Mouse (Mus musculus) heart, embryonic 12.5 days (tissue): Measurements from ENCODE around the gene Pgm2. TPM values are rescaled to one million over a fixed set of nuclear protein-coding genes. Genes with fewer than 3 reads are reported as not detected.

Experiments used
- ATAC-seq: fragments of 200-750 bp; cut with Nextera tagmentation; 2 replicates; pipeline ENCODE4 v1.8.0; 2017; ENCODE audit warnings: moderate TSS enrichment, moderate library complexity; ENCODE audit not compliant: insufficient number of reproducible peaks, low FRiP score
- H3K27ac ChIP-seq: fragments of 300-500 bp; sonication (generic); 2 replicates; pipeline ENCODE4 v1.5.1; 2016; ENCODE audit warnings: mild to moderate bottlenecking, moderate library complexity; ENCODE audit not compliant: poor library complexity, severe bottlenecking
- H3K27me3 ChIP-seq: fragments of 300-500 bp; sonication (generic); replicated peaks from 2 replicates; pipeline ENCODE4 v1.6.1; 2016; ENCODE audit warnings: mild to moderate bottlenecking, moderate library complexity
- H3K36me3 ChIP-seq: fragments of 300-500 bp; sonication (generic); 2 replicates; pipeline ENCODE4 v1.6.1; 2016; ENCODE audit warnings: mild to moderate bottlenecking, moderate library complexity
- H3K4me1 ChIP-seq: fragments of 300-500 bp; sonication (generic); replicated peaks from 2 replicates; pipeline ENCODE4 v1.6.1; 2016; ENCODE audit warnings: mild to moderate bottlenecking
- H3K4me2 ChIP-seq: fragments of 300-500 bp; sonication (generic); 2 replicates; pipeline ENCODE4 v1.6.1; 2016; ENCODE audit warnings: mild to moderate bottlenecking, moderate library complexity
- H3K4me3 ChIP-seq: fragments of 300-500 bp; sonication (generic); 2 replicates; pipeline ENCODE4 v1.5.1; 2016; ENCODE audit warnings: mild to moderate bottlenecking
- H3K9ac ChIP-seq: fragments of 300-500 bp; sonication (generic); 2 replicates; pipeline ENCODE4 v1.6.1; 2016; ENCODE audit warnings: mild to moderate bottlenecking, moderate library complexity
- H3K9me3 ChIP-seq: fragments of 300-500 bp; sonication (generic); replicated peaks from 2 replicates; pipeline ENCODE4 v1.6.1; 2016; ENCODE audit warnings: mild to moderate bottlenecking, moderate library complexity
- WGBS: fragments of 180-500 bp; shearing (Covaris S2); methylation state at CpG from one replicate; pipeline ENCODE4 v1.1.7; 2016; 5-methylcytosine and 5-hydroxymethylcytosine counted together
- polyA plus RNA-seq: library from polyadenylated mRNA; unstranded; fragments of >200 nt; fragmentation: Nextera tagmentation; extraction: Ambion mirVana; gene quantifications from 2 replicates; pipeline ENCODE4 v1.2.1, GENCODE M21; 2016

Pgm2 gene
- polyA plus RNA-seq, 1 experiment from 2014 or later, result 20.7 TPM

GRCm38 (mm10) chr5:64160705-64161391 is 68.1 kb downstream of the Pgm2 start:
- Histone ChIP-seq H3K36me3 (no peaks in the 10 kb centered on the region), H3K27ac (no peak overlapping the region), H3K4me1 (peaks cover 41% of the 10 kb centered on the region), H3K4me3 (peak overlapping the region; percentile 77), H3K9ac (peak overlapping the region; percentile 83), H3K4me2 (peak overlapping the region; percentile 99), H3K27me3 (0 out of 2 replicates have a peak, but pooled peaks cover 4% of the 10 kb centered on the region), H3K9me3 (no peaks in the 10 kb centered on the region)
- ATAC-seq, result peak; percentile 3; the same call in 1 of the 2 replicates
- under 1% methylated on average over 23 of the region's 23 CpGs for whole genome bisulfite sequencing

GRCm38 (mm10) chr5:64161917-64162316 is 69.2 kb downstream of the Pgm2 start:
- Histone ChIP-seq H3K4me3 (no peak overlapping the region), H3K27ac (no peak overlapping the region), H3K4me1 (peaks cover 32% of the 10 kb centered on the region), H3K27me3 (0 out of 2 replicates have a peak, but pooled peaks cover 4% of the 10 kb centered on the region), H3K9me3 (no peaks in the 10 kb centered on the region), H3K36me3 (no peaks in the 10 kb centered on the region), H3K9ac (no peak overlapping the region), H3K4me2 (peak overlapping the region; percentile 99)
- ATAC-seq, result no peak
- WGBS, result 35% methylated on average over 3 of the region's 3 CpGs

DNA sequence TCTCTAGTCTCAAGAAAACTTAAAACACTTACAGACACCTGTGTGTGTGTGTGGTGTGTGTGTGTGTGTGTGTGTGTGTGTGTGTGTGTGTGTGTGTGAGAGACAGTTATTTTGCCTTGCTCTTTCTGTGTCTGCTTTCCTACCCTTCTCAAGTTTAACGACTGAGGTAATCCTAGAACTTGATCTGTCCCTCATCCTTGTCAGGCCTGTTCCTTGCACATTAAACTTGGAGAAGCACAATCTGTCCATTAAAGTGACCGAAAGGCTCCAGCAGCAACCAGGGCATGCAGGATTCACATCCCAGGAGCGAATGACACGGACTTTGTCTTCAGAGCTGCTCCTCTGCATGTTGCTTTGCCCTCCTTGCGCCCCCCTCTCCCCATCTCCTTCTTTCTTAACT is 69.8 kb downstream of the Pgm2 start:
- H3K9me3 ChIP-seq, result no peaks in the 10 kb centered on the region
- no peaks in the 10 kb centered on the region for H3K36me3 ChIP-seq
- H3K27me3 ChIP-seq, result 0 out of 2 replicates have a peak, but pooled peaks cover 4% of the 10 kb centered on the region
- ATAC-seq, result no peak
- H3K27ac ChIP-seq, result no peak overlapping the region
- 86% methylated on average over 5 of the region's 5 CpGs for WGBS
- no peak overlapping the region for H3K9ac ChIP-seq
- no peak overlapping the region for H3K4me3 ChIP-seq
- no peak overlapping the region for H3K4me2 ChIP-seq
- peaks cover 28% of the 10 kb centered on the region for H3K4me1 ChIP-seq

DNA sequence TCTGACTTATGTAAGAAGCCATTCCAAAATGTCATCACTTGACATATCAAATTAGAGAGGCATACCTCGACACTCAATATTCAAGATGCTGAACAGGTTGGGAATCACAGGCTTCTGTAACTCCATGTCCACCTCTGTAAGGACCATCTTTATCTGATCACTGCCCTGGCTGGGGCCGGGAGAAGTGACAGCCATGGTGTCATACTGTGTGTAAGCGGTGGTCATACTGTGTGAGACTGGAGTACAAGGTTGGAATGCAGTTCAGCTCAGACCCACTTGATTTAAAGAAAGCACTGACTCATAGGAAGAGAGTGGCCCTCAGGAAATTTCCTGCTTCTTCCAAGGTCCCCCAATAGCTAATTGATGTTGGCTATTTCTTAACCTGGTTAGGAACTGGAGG is 71.7 kb downstream of the Pgm2 start:
- H3K9ac ChIP-seq, result no peak overlapping the region
- no peak for ATAC-seq

GRCm38 (mm10) chr5:64165826-64166225 is 73.1 kb downstream of the Pgm2 start:
- H3K4me2 ChIP-seq, result no peak overlapping the region
- ATAC-seq, result no peak
- no peaks in the 10 kb centered on the region for H3K36me3 ChIP-seq
- H3K9me3 ChIP-seq, result no peaks in the 10 kb centered on the region
- H3K4me1 ChIP-seq, result peaks cover 14% of the 10 kb centered on the region
- H3K4me3 ChIP-seq, result no peak overlapping the region
- H3K9ac ChIP-seq, result no peak overlapping the region
- H3K27me3 ChIP-seq, result no peaks in the 10 kb centered on the region
- WGBS, result 74% methylated on average over 2 of the region's 2 CpGs
- no peak overlapping the region for H3K27ac ChIP-seq

More for the DNA sequence above, 71.7 kb downstream of the Pgm2 start:
- Histone ChIP-seq H3K4me1 (peaks cover 14% of the 10 kb centered on the region), H3K27ac (no peak overlapping the region), H3K36me3 (no peaks in the 10 kb centered on the region), H3K27me3 (no peaks in the 10 kb centered on the region), H3K9me3 (no peaks in the 10 kb centered on the region), H3K4me3 (no peak overlapping the region), H3K4me2 (no peak overlapping the region)
- 75% methylated on average over 3 of the region's 3 CpGs for WGBS

- no peak overlapping the region for H3K9ac ChIP-seq
- no peaks in the 10 kb centered on the region for H3K9me3 ChIP-seq
- WGBS, result 88% methylated on average over 10 of the region's 10 CpGs
- H3K4me2 ChIP-seq, result no peak overlapping the region
- H3K27ac ChIP-seq, result no peak overlapping the region
- H3K36me3 ChIP-seq, result no peaks in the 10 kb centered on the region
- no peaks in the 10 kb centered on the region for H3K27me3 ChIP-seq
- H3K4me3 ChIP-seq, result no peak overlapping the region
- H3K4me1 ChIP-seq, result no peaks in the 10 kb centered on the region
- ATAC-seq, result no peak
Observed at GRCm38 (mm10) chr5:64168990-64169540, 76.3 kb downstream of the Pgm2 start.

DNA sequence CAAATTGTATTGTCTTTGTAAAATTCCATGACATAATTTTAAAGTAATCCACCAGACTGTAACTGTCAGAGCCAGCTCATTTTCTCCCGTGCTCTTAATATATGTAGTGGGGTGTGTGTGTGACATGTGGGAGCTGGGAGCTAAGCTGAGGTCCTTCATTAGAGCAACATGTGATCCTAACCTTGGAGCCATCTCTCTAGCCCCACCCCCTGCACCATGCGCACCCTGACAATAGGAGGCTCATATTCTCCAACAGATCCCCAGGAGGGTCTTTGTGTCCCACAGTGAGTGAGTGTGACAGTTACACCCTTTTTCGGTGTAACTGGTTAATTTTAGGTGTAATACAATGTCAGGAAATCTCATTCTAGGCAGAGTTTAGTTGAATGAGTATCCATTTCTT is 80.1 kb downstream of the Pgm2 start:
- Histone ChIP-seq H3K27me3 (no peaks in the 10 kb centered on the region), H3K9ac (no peak overlapping the region), H3K36me3 (no peaks in the 10 kb centered on the region), H3K9me3 (no peaks in the 10 kb centered on the region), H3K4me2 (no peak overlapping the region), H3K27ac (no peak overlapping the region), H3K4me1 (0 out of 2 replicates have a peak, but pooled peaks cover 3% of the 10 kb centered on the region), H3K4me3 (no peak overlapping the region)
- no peak for ATAC-seq
- 76% methylated on average over 3 of the region's 3 CpGs for WGBS

DNA sequence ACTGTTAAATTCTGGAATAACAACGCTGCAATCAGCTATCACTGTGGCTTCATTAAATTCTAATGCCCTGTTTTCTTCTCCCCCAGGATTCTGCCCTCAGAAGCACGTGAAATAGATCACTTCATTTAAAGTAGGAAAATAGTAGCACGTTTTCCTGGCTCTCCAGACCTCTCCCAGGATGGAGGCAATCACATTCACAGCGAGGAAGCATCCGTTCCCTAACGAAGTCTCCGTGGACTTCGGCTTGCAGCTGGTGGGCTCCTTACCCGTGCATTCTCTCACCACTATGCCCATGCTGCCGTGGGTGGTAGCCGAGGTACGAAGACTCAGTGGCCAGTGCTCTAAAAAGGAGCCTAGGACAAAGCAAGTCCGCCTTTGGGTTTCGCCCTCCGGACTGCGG is 80.6 kb downstream of the Pgm2 start:
- no peaks in the 10 kb centered on the region for H3K36me3 ChIP-seq
- H3K27ac ChIP-seq, result no peak overlapping the region
- no peak overlapping the region for H3K9ac ChIP-seq
- no peaks in the 10 kb centered on the region for H3K27me3 ChIP-seq
- 81% methylated on average over 16 of the region's 16 CpGs for WGBS
- H3K9me3 ChIP-seq, result no peaks in the 10 kb centered on the region
- no peak overlapping the region for H3K4me2 ChIP-seq
- ATAC-seq, result no peak
- no peak overlapping the region for H3K4me3 ChIP-seq
- H3K4me1 ChIP-seq, result 0 out of 2 replicates have a peak, but pooled peaks cover 3% of the 10 kb centered on the region

GRCm38 (mm10) chr5:64174429-64174935 is 81.7 kb downstream of the Pgm2 start:
- Histone ChIP-seq H3K27me3 (no peaks in the 10 kb centered on the region), H3K4me2 (no peak overlapping the region), H3K36me3 (no peaks in the 10 kb centered on the region), H3K9me3 (no peaks in the 10 kb centered on the region), H3K4me3 (no peak overlapping the region), H3K9ac (no peak overlapping the region), H3K27ac (no peak overlapping the region), H3K4me1 (0 out of 2 replicates have a peak, but pooled peaks cover 3% of the 10 kb centered on the region)
- WGBS, result 55% methylated on average over 5 of the region's 5 CpGs
- ATAC-seq, result no peak
